Mouse (Mus musculus) stomach, embryonic 14.5 days (tissue): Measurements from ENCODE around the gene Tnk1. TPM values are rescaled to one million over a fixed set of nuclear protein-coding genes. Genes with fewer than 3 reads are reported as not detected.
"Not testable (repeated sequence)": the region's sequence is repeated elsewhere in the genome, so short reads cannot be mapped to it uniquely, and the experiment has no call there.

ENCODE experiments used
- ATAC-seq: fragments of 200-750 bp; cut with Nextera tagmentation; 2 replicates; pipeline ENCODE4 v1.8.0; 2017; ENCODE audit warnings: low read depth, moderate TSS enrichment; ENCODE audit not compliant: insufficient number of reproducible peaks, insufficient read depth, low FRiP score
- H3K27ac ChIP-seq: fragments of 300-500 bp; sonication (generic); 2 replicates; pipeline ENCODE4 v1.5.1; 2014; ENCODE audit warnings: mild to moderate bottlenecking, low read length, moderate library complexity, mixed read lengths
- H3K27me3 ChIP-seq: fragments of 300-500 bp; sonication (generic); 2 replicates; pipeline ENCODE4 v1.6.1; 2014; ENCODE audit warnings: low read length, control low read depth, mixed read lengths; ENCODE audit not compliant: control insufficient read depth, insufficient read depth
- H3K36me3 ChIP-seq: fragments of 300-500 bp; sonication (generic); 2 replicates; pipeline ENCODE4 v1.6.1; 2014; ENCODE audit warnings: mild to moderate bottlenecking, control low read depth, low read length, moderate library complexity, mixed read lengths; ENCODE audit not compliant: control insufficient read depth, insufficient read depth
- H3K4me1 ChIP-seq: fragments of 300-500 bp; sonication (generic); 2 replicates; pipeline ENCODE4 v1.6.1; 2014; ENCODE audit warnings: low read length, control low read depth, mixed read lengths; ENCODE audit not compliant: control insufficient read depth, insufficient read depth
- H3K4me2 ChIP-seq: fragments of 300-500 bp; sonication (generic); replicated peaks from 2 replicates; pipeline ENCODE4 v1.6.1; 2014; ENCODE audit warnings: low read depth, low read length, control low read depth
- H3K4me3 ChIP-seq: fragments of 300-500 bp; sonication (generic); 2 replicates; pipeline ENCODE4 v1.5.1; 2014; ENCODE audit warnings: low read depth, low read length, control low read depth
- H3K9ac ChIP-seq: fragments of 300-500 bp; sonication (generic); replicated peaks from 2 replicates; pipeline ENCODE4 v1.6.1; 2014; ENCODE audit warnings: low read depth, mild to moderate bottlenecking, control low read depth, low read length, moderate library complexity, mixed read lengths
- H3K9me3 ChIP-seq: fragments of 300-500 bp; sonication (generic); 2 replicates; pipeline ENCODE4 v1.6.1; 2016; ENCODE audit warnings: low read depth, low read length, control low read depth; ENCODE audit not compliant: control insufficient read depth
- WGBS: fragments of 180-500 bp; shearing (Covaris S2); extraction: QIAGEN DNeasy Blood & Tissue Kit; methylation state at CpG from one replicate; pipeline ENCODE4 v1.1.7; 2014; 5-methylcytosine and 5-hydroxymethylcytosine counted together
- polyA plus RNA-seq: library from polyadenylated mRNA; unstranded; fragments of >200 nt; fragmentation: Nextera tagmentation; extraction: Ambion mirVana; gene quantifications from 2 replicates; pipeline ENCODE4 v1.2.1, GENCODE M21; 2014

Gene Tnk1
- polyA plus RNA-seq, 1 experiment from 2014 or later: 11.1 TPM

DNA sequence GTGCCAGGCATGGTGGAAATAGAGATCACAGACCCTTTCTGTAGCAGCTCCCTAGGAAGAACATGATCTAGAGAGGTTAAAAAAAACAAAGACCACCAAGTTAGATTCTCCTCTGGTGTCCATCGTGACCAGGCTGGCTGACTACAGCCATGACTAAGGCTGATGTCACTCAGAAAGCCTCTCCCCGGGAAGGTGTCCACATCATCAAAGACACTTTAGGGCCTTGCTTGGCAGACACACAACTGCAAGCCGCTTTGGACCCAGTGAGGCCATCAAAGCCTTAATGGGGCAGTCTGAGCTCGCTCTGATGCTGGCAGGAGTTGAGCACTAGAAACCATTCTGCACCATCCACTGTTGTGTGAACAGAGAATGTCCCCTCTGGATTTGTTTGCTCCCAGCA lies 13.9 kb upstream of the Tnk1 start:
- Histone ChIP-seq H3K4me3 (no peak overlapping the region), H3K9me3 (no peaks in the 10 kb centered on the region), H3K27me3 (no peaks in the 10 kb centered on the region), H3K4me1 (peaks cover 7% of the 10 kb centered on the region; the same call in 1 of the 2 replicates), H3K27ac (no peak overlapping the region), H3K4me2 (no peak overlapping the region), H3K9ac (no peak overlapping the region), H3K36me3 (no peaks in the 10 kb centered on the region)
- ATAC-seq: no peak
- 81% methylated on average over 4 of the region's 4 CpGs for WGBS

DNA sequence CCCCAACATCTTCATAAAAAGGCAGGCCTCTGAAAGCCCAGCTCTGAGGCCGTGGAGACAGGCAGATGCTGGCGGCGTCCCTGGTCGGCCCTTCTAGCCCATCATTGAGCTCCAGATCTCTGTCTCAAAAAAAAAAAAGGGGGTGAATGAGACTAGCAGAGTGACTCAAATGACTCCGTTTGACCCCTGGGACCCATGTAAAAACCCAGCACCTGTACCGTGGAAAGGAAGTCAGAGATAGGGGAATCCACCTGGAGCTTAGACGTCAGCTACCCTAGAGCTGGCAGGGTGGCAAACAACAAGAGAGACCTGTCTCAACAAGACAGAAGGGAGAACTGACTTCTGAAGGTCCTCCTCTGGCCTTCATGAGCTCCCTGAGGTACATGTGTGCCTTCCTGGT lies 13.3 kb upstream of the Tnk1 start:
- Histone ChIP-seq H3K9ac (no peak overlapping the region), H3K36me3 (no peaks in the 10 kb centered on the region), H3K9me3 (no peaks in the 10 kb centered on the region), H3K27ac (no peak overlapping the region), H3K4me2 (no peak overlapping the region), H3K4me1 (peaks cover 7% of the 10 kb centered on the region; the same call in 1 of the 2 replicates), H3K27me3 (no peaks in the 10 kb centered on the region), H3K4me3 (no peak overlapping the region)
- ATAC-seq: no peak
- 87% methylated on average over 7 of the region's 7 CpGs for WGBS

DNA sequence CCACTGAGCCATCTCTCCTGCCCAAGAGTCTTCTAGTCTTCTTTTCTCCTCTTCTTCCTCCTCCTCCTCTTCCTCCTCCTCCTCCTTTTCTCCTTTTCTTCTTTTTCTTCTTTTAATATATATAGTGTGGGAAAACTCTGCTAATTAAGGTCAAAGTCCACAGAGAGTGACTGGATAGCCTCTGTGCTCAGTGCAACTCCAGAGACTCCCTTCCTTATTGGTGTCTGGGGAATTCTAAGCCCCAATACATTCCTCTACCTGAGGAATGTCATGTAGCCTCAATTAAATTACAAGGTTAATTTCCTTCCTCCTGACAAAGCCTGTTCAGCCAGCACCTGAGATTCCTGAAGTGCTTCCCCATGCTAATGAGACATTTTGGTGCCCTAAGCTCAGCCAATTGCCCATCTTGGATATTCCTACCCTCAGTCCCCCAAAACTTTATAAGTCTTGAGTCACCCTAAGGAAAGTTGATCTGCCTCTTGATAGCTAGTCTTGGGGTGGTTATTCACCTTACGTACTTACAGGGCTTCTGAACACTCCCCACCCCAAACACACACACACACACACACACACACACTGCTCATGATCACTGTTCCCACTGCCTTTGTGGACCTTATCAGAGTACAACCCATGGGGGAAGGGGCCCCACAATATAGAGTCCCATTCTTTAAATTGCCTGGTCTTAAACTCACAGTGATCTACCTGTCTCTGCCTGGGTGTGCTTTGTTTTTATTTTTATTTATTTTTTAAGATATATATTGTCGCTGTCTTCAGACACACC lies 11.9 kb upstream of the Tnk1 start:
- H3K9me3 ChIP-seq: no peaks in the 10 kb centered on the region
- H3K4me1 ChIP-seq: peaks cover under 1% of the 10 kb centered on the region; the same call in 1 of the 2 replicates
- ATAC-seq: no peak
- no peak overlapping the region for H3K4me3 ChIP-seq
- H3K27me3 ChIP-seq: no peaks in the 10 kb centered on the region
- no peak overlapping the region for H3K27ac ChIP-seq
- no peak overlapping the region for H3K4me2 ChIP-seq
- H3K36me3 ChIP-seq: no peaks in the 10 kb centered on the region
- WGBS: 78% methylated on average over 2 of the region's 2 CpGs
- H3K9ac ChIP-seq: no peak overlapping the region

DNA sequence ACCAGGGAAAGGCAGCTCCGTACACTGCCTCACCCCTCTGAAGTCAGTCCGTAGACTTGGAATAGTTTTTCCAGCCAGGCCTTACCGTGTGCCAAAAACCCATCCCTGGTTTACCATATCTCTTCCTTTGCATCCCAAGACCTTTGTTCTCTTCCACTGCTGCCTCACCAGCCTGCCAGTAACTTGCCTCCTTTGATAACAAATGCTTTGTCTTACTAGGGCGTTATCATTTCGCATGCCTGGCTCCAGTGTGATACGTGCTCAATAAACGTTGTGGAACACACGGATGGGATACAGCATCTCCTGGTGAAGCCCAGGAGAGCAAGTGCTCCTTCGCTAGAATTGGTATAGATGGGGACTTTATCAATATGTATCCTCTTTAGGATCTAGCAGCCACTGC lies 8.8 kb upstream of the Tnk1 start:
- Histone ChIP-seq H3K4me2 (no peak overlapping the region), H3K36me3 (no peaks in the 10 kb centered on the region), H3K27me3 (no peaks in the 10 kb centered on the region), H3K4me1 (no peaks in the 10 kb centered on the region), H3K9me3 (no peaks in the 10 kb centered on the region), H3K4me3 (no peak overlapping the region), H3K9ac (no peak overlapping the region), H3K27ac (no peak overlapping the region)
- ATAC-seq: no peak
- WGBS: 63% methylated on average over 9 of the region's 9 CpGs

DNA sequence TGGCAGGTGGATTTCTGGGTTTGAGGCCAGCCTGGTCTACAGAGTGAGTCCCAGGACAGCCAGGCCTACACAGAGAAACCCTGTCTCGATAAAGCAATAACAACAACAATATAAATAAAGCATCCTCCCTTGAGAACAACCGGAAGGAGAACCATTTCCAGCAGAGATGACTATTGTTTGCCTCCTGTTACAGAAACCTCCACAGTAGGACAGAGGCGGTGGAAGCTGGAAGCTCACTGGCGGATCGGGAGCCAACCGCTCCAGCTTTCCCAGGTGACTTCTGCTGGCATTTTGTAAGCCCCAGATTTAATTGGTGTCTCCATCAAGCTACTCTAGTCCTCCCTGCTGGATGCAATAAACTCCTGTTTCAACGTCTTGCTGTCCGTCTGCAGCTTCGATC lies 7.0 kb upstream of the Tnk1 start:
- H3K9ac ChIP-seq: no peak overlapping the region
- WGBS: 84% methylated on average over 9 of the region's 9 CpGs
- ATAC-seq: no peak

DNA sequence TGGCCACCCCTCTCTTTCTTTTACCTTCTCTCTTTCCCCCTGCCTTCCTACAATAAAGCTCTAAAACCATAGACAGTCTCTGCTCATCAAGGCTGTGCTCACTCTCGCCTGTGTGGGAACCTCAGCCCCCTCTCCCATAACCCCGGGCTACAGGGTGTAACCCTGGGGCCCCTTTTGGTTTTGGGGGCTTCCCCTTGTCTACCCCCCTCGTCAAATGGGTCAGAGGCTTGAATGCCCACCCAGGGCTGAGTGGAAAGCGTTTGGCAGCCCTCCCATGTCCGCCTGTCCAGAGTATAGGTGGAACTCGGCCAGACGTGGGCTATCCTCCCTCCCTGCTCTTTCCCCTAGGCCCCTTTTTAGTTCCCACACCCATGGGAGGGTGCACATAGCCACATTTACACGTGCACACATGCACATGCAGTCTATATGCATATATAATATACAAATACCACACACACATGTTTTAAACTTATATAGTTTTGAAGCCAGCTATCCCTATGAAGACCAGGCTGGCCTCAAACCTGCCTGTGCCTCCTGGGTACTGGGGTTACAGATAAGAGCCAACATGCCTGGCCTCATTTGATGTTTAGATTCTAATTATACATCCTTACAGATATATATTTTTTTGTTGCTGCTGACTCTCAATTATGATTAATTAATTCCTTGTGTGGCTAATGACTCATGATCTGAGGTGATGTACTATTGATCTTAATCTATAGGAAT lies 5.8 kb upstream of the Tnk1 start:
- Histone ChIP-seq H3K9me3 (no peaks in the 10 kb centered on the region), H3K27ac (no peak overlapping the region)
- WGBS: 52% methylated on average over 8 of the region's 8 CpGs

More for the DNA sequence above, 7.0 kb upstream of the Tnk1 start:
- Histone ChIP-seq H3K9me3 (no peaks in the 10 kb centered on the region), H3K27ac (no peak overlapping the region), H3K4me1 (no peaks in the 10 kb centered on the region), H3K36me3 (no peaks in the 10 kb centered on the region), H3K4me2 (no peak overlapping the region), H3K4me3 (no peak overlapping the region), H3K27me3 (no peaks in the 10 kb centered on the region)

DNA sequence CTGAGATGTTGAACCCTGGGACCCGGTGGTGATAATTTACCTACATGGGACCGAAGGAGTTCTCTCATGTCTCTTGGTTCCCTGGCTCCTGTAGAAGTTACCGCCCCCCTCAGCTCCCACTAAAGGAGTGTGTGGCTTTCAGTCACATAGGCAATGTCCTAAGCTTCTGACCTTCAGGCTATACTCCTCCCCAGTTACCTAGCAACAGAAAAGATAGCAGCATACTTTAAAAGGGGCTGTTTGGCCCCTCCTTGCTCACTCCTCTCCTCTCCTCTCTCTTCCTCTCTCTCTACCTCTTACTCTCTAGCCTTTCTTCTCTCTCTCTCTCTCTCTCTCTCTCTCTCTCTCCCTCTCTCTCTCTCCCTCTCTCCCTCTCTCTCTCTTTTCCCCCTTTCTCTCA lies 5.2 kb upstream of the Tnk1 start:
- not testable (repeated sequence) for H3K27me3 ChIP-seq, H3K9ac ChIP-seq, H3K4me2 ChIP-seq, H3K4me3 ChIP-seq, H3K36me3 ChIP-seq, ATAC-seq, H3K4me1 ChIP-seq, H3K9me3 ChIP-seq, H3K27ac ChIP-seq
- 66% methylated on average over 3 of the region's 3 CpGs for WGBS

More for the DNA sequence above, 5.8 kb upstream of the Tnk1 start:
- H3K27me3 ChIP-seq: no peaks in the 10 kb centered on the region
- ATAC-seq: no peak
- no peak overlapping the region for H3K4me2 ChIP-seq
- H3K9ac ChIP-seq: no peak overlapping the region
- no peaks in the 10 kb centered on the region for H3K36me3 ChIP-seq
- H3K4me3 ChIP-seq: no peak overlapping the region
- H3K4me1 ChIP-seq: no peaks in the 10 kb centered on the region

DNA sequence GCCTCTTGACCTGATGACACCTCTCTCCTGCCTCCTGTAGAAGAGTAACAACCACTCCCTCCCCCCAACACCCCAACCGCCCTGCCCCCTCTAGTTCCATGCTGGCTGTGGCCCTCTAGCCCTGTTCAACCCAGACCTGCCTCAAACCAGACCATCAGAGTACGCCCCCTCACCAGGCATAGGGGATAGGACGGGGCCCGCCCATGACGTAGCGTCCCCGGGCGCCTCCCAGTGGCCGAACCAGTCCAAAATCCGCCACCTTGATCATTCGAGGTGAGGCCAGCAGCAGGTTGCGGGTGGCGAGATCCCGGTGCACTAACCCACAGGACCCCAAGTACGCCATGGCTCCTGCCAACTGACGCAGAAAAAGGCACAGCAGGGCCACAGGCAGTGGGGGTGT lies 3.2 kb downstream of the Tnk1 start:
- no peak overlapping the region for H3K9ac ChIP-seq
- H3K4me3 ChIP-seq: no peak overlapping the region
- ATAC-seq: no peak
- no peaks in the 10 kb centered on the region for H3K4me1 ChIP-seq
- H3K4me2 ChIP-seq: no peak overlapping the region
- H3K36me3 ChIP-seq: peaks cover 15% of the 10 kb centered on the region; the same call in 1 of the 2 replicates
- WGBS: 35% methylated on average over 16 of the region's 16 CpGs
- H3K9me3 ChIP-seq: no peaks in the 10 kb centered on the region
- H3K27me3 ChIP-seq: 0 out of 2 replicates have a peak, but pooled peaks cover 4% of the 10 kb centered on the region
- no peak overlapping the region for H3K27ac ChIP-seq
